Mouse (Mus musculus) B cell, adult 2 months (primary cell): Measurements from ENCODE around the gene Nsun7.

ENCODE experiments used
- DNase-seq, 2 experiments: peaks; one replicate each; pipeline ENCODE4 v3.0.0; 2022

Nsun7 gene

DNA sequence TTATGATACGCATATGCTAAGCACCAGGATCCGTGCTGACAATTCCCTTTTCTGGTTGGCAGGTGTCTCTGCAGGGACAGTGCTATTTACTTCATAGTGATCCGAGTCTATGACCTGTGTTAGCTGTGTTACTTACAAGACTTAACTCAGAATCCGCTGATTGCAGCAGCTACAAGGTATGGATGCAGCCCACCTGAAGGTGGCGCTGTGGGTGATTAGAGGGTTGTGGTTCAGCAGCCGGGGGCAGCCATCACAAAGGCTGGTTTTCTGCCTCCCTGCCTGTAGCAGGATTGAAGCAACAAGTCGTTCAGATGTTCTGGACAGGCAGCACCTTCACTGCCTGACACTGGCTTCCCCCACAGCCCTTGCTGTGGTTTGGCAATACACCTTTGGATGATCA is 78.9 kb downstream of the Nsun7 start:
- peak; percentile 49 to 50 for DNase-seq

DNA sequence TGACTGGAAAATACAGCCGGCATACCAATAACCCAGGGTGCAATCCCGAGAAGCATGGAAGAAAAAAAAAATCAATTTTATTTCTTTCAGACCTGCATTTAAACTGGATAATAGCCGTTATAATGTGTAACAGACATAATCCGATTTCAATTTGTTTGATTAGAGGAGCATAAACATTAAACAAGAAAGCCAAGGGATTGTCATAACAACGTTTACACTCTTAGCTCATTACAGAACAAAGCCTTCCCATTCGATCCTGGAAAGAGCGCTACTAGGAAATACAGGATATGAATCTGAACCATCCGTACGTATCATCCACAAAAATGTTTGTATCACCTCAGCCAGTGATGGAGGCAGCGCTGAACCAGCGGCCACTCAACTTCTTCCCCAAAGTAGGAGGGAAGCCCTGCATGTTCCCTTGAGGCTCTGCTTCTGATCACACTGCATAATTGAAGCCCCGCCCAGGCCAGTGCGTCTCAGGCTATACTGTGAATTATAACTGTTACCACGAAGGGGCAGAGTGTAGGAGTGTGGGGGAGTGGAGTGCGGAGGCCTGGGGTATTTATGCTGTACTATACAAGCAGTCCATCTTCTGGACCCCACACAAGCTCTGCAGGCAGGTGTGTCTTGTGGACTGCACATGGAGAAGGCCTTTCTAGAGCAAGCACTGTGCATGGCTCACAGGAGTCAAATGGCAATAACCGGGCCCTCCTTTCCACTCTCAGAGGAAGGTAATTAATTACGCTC is 80.8 kb downstream of the Nsun7 start:
- DNase-seq = no peak

DNA sequence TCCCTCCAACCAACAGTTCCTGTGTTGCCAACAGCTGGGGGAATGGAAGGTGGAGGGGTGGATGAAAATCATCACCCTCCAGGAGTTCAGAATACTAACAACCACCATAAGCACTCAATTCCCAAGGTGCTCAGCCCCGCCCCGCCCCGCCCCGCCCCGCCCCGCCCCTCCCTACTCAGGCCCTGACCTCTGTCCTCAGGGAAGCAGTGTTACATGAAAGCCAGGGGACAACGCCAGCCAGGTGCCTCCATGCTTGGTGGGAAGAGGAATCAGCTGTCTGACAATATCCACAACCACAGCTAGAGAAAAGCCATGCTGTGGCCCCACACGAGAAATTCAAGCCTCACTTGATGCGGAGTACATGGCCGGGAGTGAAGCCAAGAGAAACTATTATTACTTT is 82.2 kb downstream of the Nsun7 start:
- no peak for DNase-seq

DNA sequence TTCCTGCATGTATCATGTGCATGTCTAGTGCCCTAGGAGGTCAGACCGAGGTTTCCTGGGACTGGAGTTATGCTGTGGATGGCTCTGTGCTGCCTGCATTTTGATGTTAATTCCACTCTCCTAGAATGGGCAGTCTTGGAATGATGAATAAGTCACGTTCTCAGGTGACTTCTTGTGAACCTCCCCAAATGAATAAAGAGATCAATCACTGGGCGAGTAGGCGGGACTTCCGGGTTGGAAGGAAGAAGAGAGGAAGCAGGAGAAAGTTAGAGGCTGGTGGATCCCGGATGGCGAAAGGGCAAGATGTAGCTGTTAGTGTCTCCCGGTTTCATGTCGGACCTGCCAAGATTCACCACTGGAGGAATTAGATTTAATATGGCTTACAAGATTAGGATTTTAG is 82.6 kb downstream of the Nsun7 start:
- no peak for DNase-seq

DNA sequence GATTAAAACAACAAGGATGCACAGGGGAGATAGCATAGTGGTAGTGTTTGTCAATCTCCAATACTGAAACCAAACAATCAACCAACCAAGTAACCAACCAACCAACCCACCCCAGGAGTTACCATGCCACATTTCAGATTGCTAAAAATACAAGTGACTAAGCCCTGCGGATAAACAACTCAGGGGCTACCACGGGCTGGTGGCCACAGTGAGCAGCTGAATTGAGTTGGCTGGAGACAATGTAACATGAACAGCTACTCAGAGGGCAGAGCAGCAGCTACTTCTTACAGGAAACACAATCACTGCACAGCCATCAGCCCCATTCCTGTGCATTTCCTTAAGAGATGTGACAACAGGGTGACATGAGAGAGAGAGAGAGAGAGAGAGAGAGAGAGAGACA is 84.5 kb downstream of the Nsun7 start:
- DNase-seq = no peak

DNA sequence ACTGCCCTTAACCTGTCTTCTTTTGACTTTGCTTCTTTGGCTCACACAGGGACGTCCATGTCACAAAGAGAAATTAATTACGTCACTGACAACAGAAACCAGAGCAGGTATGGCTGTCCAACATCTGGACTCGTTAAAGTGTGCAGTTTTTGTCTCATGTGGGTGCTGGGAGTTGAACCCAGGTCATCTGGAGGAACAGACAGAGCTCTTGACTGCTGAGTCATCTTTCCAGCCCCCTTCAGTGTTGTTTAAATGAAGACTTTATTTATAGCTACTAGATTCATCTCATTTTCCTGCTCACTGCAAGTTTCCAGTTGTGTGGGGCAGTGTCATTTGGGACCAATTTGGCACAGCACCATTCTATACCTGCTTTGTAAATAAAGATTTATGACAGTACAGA is 85.4 kb downstream of the Nsun7 start:
- no peak for DNase-seq

DNA sequence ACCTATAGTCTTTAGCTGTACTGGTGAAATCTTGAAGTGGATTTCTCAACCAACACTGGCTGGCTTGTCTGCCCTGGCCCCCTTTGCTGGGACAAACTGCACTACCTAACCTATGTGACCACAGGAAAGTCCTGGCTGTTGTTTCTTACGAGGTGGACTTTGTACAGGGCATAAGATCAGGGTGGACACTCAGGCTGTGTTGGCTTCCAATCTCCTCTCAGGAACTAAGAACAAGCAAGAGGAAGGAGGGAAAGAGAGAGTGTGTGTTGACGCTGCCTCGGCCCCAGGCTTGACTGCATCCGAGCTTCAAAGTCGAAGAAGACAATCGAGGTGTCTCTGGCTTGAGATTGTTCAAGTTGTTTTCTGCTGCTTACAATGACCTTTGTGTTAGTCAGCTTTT is 87.1 kb downstream of the Nsun7 start:
- no peak for DNase-seq
